Mouse (Mus musculus) Patski (cell line): ENCODE data around the gene Pi4k2a. TPM values are rescaled to one million over a fixed set of nuclear protein-coding genes. Genes with fewer than 3 reads are reported as not detected.

ENCODE experiments used
- ATAC-seq: fragments of 100-300 bp; one replicate; pipeline ENCODE4 v1.8.0; 2021
- CTCF ChIA-PET: fragments of 350-600 bp; sonication (Branson Sonifier 250); formaldehyde crosslinking; loops from one replicate; lab custom pipeline; 2022; ENCODE audit warnings: inconsistent platforms; lab: Charles Lee
- POLR2A ChIA-PET: fragments of 350-600 bp; sonication (Branson Sonifier 250); formaldehyde crosslinking; loops from one replicate; lab custom pipeline; 2022; ENCODE audit warnings: antibody characterized with exemption, inconsistent platforms; lab: Charles Lee
- DNase-seq: peaks from one replicate; pipeline ENCODE4 v3.0.0-alpha.2; 2011; ENCODE audit warnings: low read depth, low spot score
- H3K27me3 ChIP-seq: fragments of 371-371 bp; one replicate; pipeline ENCODE4 v1.5.1; 2021
- CTCF ChIP-seq: fragments of 100-300 bp; IDR thresholded peaks from one replicate; pipeline ENCODE4 v1.5.1; 2021
- in situ Hi-C: fragments of 300-500 bp; cut with MboI; formaldehyde crosslinking; loops from 3 replicates; pipeline ENCODE4 v1.11.1; 2018; ENCODE audit warnings: low pct_unique_long_range_greater_than_20kb, mixed read lengths
- polyA plus RNA-seq: library from polyadenylated mRNA; unstranded; gene quantifications from one replicate; pipeline ENCODE4 v1.2.3, GENCODE M21; 2021

Pi4k2a gene
- polyA plus RNA-seq, 1 experiment from 2014 or later = 47.6 TPM

DNA sequence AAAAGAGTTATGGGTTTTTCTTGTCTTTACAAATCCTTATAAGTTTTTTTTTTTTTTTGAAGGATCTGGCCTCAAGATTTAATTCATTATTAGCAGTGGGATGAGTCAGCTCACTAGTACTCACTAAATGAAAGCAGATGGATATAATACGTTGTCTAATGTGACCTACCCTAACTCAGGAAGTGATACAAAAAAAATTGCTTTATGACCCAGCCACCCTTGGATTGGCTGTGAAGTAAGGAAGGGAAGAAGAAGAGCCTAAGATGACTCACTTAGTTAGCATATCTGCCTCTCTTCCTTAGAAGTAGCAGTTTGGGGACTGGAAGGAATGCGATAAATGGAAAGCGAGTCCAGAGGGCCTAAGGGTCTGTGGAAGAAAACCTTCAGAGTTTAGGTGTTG lies 9.1 kb downstream of the Pi4k2a start:
- POLR2A ChIA-PET = interaction anchor here (0.7 to 0.8 kb wide), 2 partner anchors 19 to 869 kb away, joined by 4 to 5 read pairs; no protein-coding TSS in a partner anchor
- ATAC-seq (no peak), DNase-seq (no peak)
- no peak for TF ChIP-seq CTCF
- no peaks in the 10 kb centered on the region for H3K27me3 ChIP-seq
- CTCF ChIA-PET = interaction anchor here (0.8 kb wide), 1 partner anchor 64 kb away, joined by 3 read pairs; no protein-coding TSS in a partner anchor
- in situ Hi-C loops = no loop called here

GRCm38 (mm10) chr19:42104681-42105080 lies 14.4 kb downstream of the Pi4k2a start:
- DNase-seq = no peak
- CTCF ChIA-PET = no interaction called here
- POLR2A ChIA-PET = no interaction called here
- no peaks in the 10 kb centered on the region for H3K27me3 ChIP-seq
- no peak for ATAC-seq
- in situ Hi-C loops = no loop called here
- no peak for TF ChIP-seq CTCF

- ChIA-PET CTCF (no interaction called here), POLR2A (interaction anchor here (0.5 kb wide), 1 partner anchor 96 kb away, joined by 5 read pairs; no protein-coding TSS in a partner anchor)
- ATAC-seq = no peak
- in situ Hi-C loops = no loop called here
- DNase-seq = no peak
- no peak for TF ChIP-seq CTCF
- H3K27me3 ChIP-seq = no peaks in the 10 kb centered on the region
Observed at GRCm38 (mm10) chr19:42115783-42116335, 25.6 kb downstream of the Pi4k2a start.

DNA sequence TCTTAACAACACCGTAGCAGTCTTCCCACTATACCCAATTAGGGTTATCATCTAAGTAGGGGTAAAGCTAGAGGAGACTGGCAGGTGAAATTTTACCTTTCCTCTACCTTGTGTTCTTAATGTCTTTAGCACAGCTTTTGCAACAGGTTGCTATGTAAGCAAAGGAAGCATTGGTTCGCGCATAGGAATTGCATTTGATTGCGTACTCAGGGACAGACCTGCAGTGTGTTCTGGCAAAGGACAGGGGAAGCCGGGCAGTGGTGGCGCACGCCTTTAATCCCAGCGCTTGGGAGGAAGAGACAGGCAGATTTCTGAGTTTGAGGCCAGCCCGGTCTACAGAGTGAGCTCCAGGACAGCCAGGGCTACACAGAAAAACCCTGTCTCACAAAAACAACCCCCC lies 27.9 kb downstream of the Pi4k2a start:
- TF ChIP-seq CTCF = no peak
- in situ Hi-C loops = no loop called here
- DNase-seq = no peak
- CTCF ChIA-PET = interaction anchor here (1.3 to 1.7 kb wide), 5 partner anchors 8 to 83 kb away, joined by 3 to 4 read pairs (median 3); no protein-coding TSS in a partner anchor
- no peaks in the 10 kb centered on the region for H3K27me3 ChIP-seq
- POLR2A ChIA-PET = interaction anchor here (1.0 to 1.2 kb wide), 2 partner anchors 9 to 19 kb away, joined by 4 to 5 read pairs; no protein-coding TSS in a partner anchor
- no peak for ATAC-seq

- ChIA-PET CTCF (interaction anchor here (1.3 to 1.7 kb wide), 4 partner anchors 11 to 83 kb away, joined by 3 to 4 read pairs (median 3); no protein-coding TSS in a partner anchor), POLR2A (interaction anchor here (1.2 kb wide), 1 partner anchor 20 kb away, joined by 4 read pairs; no protein-coding TSS in a partner anchor)
- no peak for TF ChIP-seq CTCF
- no peak for ATAC-seq
- in situ Hi-C loops = no loop called here
- no peak for DNase-seq
- H3K27me3 ChIP-seq = no peaks in the 10 kb centered on the region
Observed at GRCm38 (mm10) chr19:42118596-42118995, 28.3 kb downstream of the Pi4k2a start.

GRCm38 (mm10) chr19:42120451-42120850 lies 30.2 kb downstream of the Pi4k2a start:
- no peaks in the 10 kb centered on the region for H3K27me3 ChIP-seq
- no peak for TF ChIP-seq CTCF
- ChIA-PET CTCF (interaction anchor here (0.9 kb wide), 1 partner anchor 31 kb away, joined by 3 read pairs; no protein-coding TSS in a partner anchor), POLR2A (no interaction called here)
- ATAC-seq (no peak), DNase-seq (no peak)
- in situ Hi-C loops = no loop called here

DNA sequence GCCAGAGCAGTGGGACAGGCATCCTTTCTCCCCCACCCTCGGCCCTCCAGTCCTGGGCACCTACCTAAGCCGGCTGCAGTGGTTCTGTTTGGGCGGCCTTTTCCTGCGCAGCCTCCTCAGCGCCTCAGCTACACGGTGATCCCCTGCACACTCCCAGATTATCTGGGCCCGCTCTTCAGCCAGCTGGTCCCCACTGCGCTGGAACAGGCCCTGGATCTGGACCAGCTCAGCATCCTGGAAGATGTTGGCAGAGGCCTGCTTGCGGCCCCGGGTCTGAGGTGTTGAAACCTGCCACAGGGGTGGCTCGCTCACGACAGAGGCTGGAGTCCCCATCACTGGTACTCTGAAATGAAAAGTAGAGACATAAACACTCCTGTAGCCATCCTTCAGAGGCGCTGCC lies 34.4 kb downstream of the Pi4k2a start:
- DNase-seq (no peak), ATAC-seq (no peak)
- no peaks in the 10 kb centered on the region for H3K27me3 ChIP-seq
- in situ Hi-C loops = no loop called here
- ChIA-PET POLR2A (no interaction called here), CTCF (interaction anchor here (1.1 kb wide), 1 partner anchor 20 kb away, joined by 3 read pairs; no protein-coding TSS in a partner anchor)
- TF ChIP-seq CTCF = no peak

GRCm38 (mm10) chr19:42125501-42126218 lies 35.4 kb downstream of the Pi4k2a start:
- DNase-seq (no peak), ATAC-seq (no peak)
- no peaks in the 10 kb centered on the region for H3K27me3 ChIP-seq
- in situ Hi-C loops = no loop called here
- no peak for TF ChIP-seq CTCF
- ChIA-PET CTCF (interaction anchor here (0.9 to 1.3 kb wide), 2 partner anchors 8 to 40 kb away, joined by 3 to 4 read pairs; no protein-coding TSS in a partner anchor), POLR2A (no interaction called here)

- H3K27me3 ChIP-seq = no peaks in the 10 kb centered on the region
- ChIA-PET POLR2A (interaction anchor here (0.5 to 1.7 kb wide), 2 partner anchors 8 to 1449 kb away, joined by 5 read pairs; no protein-coding TSS in a partner anchor), CTCF (interaction anchor here (0.9 to 6.8 kb wide), 3 partner anchors 9 to 39 kb away, joined by 3 to 49 read pairs (median 4); no protein-coding TSS in a partner anchor)
- no peak for TF ChIP-seq CTCF
- DNase-seq (no peak), ATAC-seq (no peak)
- in situ Hi-C loops = no loop called here
Observed at GRCm38 (mm10) chr19:42126219-42126605, 35.9 kb downstream of the Pi4k2a start.

GRCm38 (mm10) chr19:42127024-42127423 lies 36.8 kb downstream of the Pi4k2a start:
- H3K27me3 ChIP-seq = no peaks in the 10 kb centered on the region
- DNase-seq = no peak
- no peak for TF ChIP-seq CTCF
- ChIA-PET POLR2A (interaction anchor here (1.7 kb wide), 1 partner anchor 9 kb away, joined by 5 read pairs; no protein-coding TSS in a partner anchor), CTCF (interaction anchor here (0.8 to 6.8 kb wide), 5 partner anchors 13 to 91 kb away, joined by 3 to 49 read pairs (median 4); partner anchors contain the start of gene Ankrd2)
- in situ Hi-C loops = no loop called here
- ATAC-seq = no peak
